Mouse (Mus musculus): ENCODE data around the gene Itfg1.
"Not testable (repeated sequence)": the region's sequence is repeated elsewhere in the genome, so short reads cannot be mapped to it uniquely, and the experiment has no call there.

Itfg1 gene

DNA sequence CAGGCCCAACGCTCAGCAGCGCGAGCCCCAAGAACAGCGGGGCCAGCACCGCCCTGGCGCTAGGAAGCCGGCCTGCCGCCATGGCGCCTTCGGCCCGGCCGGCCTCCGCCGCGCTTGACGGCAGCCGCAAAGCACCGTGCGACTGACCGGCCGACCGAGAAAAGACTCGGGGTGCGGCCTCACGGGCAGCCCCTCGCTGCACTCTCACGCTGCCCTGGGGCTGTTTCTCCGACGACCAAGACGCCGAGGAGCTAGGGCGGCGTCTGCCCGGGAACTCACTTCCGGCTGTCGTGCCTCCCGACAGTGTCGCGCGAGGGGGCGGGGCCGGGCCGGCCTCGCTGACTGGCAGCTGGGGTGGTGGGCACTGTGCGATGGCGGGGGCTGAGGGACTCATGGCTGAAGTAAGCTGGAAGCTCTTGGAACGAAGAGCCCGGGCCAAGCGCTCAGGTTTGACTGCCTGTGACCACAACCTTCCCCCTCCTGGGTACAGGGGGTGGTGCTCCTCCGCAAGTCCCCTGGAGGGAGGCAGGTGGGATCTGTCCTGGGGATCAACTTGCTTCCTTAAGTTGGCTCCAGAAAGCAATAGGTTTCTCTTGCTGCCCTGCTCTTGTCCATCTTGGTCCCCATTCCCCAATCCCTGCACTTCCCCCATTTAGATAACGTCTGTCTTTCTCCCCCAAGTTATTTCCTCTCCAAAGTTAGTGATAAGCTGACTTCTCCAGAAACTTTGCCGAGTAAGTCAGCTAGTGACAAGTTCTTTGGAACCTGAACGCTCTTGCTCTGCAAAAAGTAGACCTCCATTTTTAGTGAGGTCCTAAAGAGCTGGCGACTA lies at the start of gene Itfg1, which contains the start of gene Phkb:
TSS of gene Itfg1 (minus strand) at position 265 of the 832 bp plus-strand sequence.
TSS of gene Phkb (plus strand) at position 303 of the 832 bp plus-strand sequence.
- DNase-seq (ENCODE audit: low spot score), result peak; percentile 93

DNA sequence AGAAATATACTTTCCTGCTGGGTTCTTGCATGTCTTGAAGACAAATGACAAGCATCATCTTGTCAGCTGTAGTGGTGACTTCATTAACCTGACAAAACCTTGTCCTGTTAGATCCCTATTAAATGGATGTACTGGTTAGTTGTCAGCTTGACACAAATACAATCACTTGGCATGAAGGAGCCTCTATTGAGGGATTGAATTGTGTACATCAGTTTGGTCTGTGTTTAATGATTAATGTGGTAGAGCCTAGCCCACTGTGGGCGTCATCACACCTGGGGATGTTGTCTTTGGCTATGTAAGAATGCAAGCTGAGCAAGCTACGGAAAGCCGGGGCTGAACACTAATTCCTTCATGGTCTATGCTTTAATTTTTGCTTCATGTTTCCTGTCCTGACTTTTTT lies 44.1 kb upstream of the Itfg1 start:
- no peak for DNase-seq (ENCODE audit: low spot score)

DNA sequence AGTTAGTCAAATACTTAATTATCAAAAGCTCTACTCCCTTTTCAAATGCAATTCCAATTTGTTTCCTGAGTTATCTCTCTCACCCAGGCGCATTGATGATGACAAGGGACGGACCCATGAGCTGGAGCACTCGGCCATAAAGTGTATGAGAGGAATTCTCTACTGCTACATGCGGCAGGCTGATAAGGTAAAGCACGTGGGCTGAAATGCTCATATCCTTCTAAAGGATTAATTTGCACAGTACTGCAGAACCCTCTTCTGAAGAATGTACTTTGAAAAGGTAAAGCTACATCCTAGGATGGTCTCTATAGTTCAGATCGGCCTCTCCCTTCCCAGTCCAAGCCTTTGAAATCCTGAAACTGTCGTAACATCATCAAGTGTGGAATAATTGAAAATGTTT lies 38.9 kb upstream of the Itfg1 start:
- no peak for DNase-seq (ENCODE audit: low spot score)

GRCm38 (mm10) chr8:85877976-85878375 lies 37.3 kb upstream of the Itfg1 start:
- no peak for DNase-seq (ENCODE audit: low spot score)

- no peak for DNase-seq (ENCODE audit: low spot score)
Observed at GRCm38 (mm10) chr8:85871660-85872059, 30.9 kb upstream of the Itfg1 start.

GRCm38 (mm10) chr8:85862381-85862780 lies 21.7 kb upstream of the Itfg1 start:
- DNase-seq (ENCODE audit: low spot score), result no peak

GRCm38 (mm10) chr8:85860612-85861011 lies 19.9 kb upstream of the Itfg1 start:
- no peak for DNase-seq (ENCODE audit: low spot score)

GRCm38 (mm10) chr8:85857227-85857896 lies 16.6 kb upstream of the Itfg1 start:
- not testable (repeated sequence) for DNase-seq (ENCODE audit: low spot score)

DNA sequence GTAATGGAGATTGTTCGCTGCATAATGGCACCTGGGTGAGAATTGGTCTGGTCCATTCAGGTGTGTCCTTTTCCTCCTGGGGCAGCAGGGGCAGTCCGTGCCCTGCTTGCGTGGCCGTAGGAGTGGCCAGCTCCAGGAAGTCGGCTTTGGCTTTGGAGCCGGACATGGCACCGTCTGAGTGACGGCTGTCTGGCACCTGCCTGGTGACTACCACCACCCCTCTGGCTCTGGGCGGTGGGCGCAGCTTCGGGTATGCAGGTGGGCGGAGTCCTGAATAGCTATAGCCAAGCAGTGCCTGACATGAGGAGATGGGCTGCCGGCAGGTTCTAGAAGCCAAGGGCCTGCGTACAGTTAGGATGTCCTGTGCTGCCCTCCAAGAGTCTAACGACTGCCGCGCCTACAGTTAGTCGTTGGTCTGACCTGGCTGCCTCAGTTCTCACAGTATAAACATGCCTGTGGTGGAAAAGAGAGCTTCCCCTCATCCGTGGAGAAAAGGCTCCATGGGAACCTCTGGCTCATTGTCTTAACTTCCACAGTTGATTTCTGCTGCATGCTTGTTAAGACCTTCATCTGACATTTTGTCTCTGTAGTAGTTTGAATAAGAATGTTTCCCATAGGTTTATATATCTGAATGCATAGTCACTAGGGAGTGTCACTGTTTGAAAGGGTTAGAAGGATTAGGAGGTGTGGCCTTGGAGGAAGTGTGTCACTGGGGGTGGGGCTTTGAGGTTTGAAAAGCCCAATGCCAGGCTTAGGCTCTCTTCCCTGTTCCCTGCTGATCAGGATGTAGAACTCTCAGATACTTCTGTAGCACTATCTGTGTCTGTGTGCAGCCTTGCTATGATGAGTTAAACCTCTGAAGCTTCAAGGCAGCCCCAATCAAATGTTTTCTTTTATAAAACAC lies 13.8 kb upstream of the Itfg1 start:
- no peak for DNase-seq (ENCODE audit: low spot score)

DNA sequence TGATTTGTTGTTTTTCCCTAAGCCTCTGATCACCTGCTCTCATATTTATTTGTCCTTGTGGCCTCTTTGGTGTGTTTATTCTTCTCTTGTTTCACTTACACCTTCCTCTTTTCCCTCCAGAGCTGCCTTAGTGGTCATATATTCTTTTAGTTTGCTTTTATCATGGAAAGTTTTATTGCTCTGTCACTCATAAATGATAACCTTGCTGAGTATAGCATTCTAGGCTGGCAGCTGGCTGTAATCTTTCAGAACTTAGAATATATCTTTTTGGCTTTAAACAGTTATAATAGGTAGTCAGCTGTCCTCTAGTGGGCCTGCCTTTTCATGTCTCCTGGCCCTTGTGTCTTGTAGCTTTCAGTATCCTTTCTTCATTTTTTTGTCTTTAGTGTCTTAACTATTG lies 5.2 kb upstream of the Itfg1 start:
- DNase-seq (ENCODE audit: low spot score), result no peak

DNA sequence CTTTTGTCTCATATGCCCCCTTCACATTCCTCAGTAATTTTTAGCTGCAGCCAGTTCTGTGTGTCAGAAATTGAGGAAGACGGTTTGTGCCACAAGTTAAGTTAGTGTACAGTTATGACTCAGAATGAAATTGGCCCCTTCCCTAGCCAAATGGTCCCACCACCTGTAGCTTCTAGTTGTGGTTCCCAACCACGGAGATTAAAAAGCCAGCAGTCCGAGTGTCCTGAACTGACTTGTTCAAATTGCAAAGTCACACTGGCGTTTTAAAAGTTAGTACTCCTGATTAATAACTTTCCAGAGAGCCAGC lies 721 bp upstream of the Itfg1 start:
- no peak for DNase-seq (ENCODE audit: low spot score)

- no peak for DNase-seq (ENCODE audit: low spot score)
Observed at GRCm38 (mm10) chr8:85839916-85840656, 635 bp downstream of the Itfg1 start.

DNA sequence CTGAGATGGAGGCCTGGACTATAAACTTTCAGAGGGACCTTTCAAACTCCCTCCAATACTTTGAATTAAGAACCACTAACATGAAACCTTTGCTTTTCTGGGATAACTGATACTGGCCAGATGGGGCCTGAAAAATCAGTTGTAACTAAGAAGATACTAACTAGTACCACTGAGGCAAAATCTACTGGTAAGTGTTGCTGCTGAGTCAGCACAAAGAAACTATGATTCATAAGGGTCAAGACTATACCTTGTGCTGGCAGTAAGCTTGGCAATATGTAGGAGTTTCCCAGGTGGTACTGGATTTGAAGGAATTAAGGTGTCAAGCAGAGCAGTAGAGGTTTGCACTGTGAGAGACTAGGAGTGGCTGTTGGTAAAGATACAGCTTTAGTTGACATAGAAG lies 27.1 kb downstream of the Itfg1 start:
- DNase-seq (ENCODE audit: low spot score), result no peak

DNA sequence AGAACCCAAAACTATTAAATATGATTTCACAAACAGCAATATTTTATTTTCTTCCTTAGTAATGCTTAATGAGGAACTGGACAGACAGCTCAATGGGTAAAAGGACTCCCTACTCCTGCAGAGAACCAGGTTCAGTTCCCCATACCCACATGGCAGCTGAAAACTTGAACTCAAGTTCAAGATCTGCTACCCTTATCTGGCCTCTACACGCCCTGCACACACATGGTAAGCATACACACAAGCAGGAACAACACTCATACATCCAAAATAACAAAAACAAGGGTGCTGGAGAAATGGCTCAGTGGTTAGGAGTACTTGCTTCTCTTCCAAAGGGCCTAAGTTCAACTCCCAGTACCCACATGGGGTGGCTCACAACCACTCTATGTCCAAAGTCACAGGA lies 39.3 kb downstream of the Itfg1 start:
- DNase-seq (ENCODE audit: low spot score), result no peak

- no peak for DNase-seq (ENCODE audit: low spot score)
Observed at GRCm38 (mm10) chr8:85800164-85800563, 40.6 kb downstream of the Itfg1 start.

DNA sequence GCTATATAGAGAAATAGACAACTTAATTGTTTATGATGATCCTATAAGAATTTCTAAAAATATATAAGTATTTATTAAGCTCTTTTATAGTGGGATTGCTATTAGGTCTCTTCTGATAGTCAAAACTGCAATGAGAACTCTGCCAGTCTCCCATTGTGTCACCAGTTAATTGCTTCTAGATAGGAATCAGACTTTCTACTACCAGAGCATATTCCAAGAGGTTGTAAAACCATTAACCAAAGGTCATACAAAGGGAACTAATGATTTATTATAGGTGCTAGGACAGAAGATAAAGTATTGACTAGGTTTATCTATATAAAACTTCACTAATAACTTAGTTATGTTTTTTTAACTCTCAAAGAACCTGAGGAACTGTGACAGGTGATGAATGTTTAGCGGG lies 44.3 kb downstream of the Itfg1 start:
- DNase-seq (ENCODE audit: low spot score), result not testable (repeated sequence)

GRCm38 (mm10) chr8:85788341-85788740 lies 52.4 kb downstream of the Itfg1 start:
- DNase-seq (ENCODE audit: low spot score), result no peak

DNA sequence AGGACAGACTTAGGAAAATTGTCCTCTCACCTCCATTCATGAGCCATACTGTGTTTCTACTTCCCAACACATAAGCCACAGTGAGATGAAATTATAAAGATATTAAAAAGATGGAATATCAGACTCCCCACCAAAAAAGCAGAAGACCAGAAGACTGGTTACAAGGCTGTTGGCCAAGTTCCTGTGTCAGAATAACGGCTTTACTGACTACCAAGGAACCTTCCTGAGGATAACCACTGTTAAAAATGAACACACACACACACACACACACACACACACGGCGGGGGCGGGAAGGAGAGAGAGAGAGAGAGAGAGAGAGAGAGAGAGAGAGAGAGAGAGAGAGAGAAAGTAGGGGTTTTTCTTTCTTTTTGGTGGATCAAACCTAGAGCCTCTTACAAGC lies 52.8 kb downstream of the Itfg1 start:
- DNase-seq (ENCODE audit: low spot score), result no peak

DNA sequence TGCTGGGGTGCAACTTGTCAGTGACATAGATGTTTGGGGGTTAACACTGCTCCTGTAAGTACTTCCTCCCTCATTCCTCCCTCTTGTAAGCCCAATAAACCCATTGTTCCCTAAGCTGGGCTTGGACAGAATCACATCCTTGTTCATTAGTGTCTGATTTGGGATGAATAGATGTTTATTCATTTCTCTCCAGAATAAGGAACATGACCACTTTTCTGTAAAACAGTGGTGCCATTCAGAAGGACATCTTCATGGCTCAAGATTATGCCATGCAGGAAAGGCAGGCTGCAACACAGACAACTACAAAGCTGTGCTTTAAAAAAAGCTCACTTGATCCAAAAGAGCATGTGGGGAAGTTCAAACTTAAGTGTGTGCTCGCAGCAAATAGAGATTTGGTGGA lies 55.2 kb downstream of the Itfg1 start:
- DNase-seq (ENCODE audit: low spot score), result no peak

DNA sequence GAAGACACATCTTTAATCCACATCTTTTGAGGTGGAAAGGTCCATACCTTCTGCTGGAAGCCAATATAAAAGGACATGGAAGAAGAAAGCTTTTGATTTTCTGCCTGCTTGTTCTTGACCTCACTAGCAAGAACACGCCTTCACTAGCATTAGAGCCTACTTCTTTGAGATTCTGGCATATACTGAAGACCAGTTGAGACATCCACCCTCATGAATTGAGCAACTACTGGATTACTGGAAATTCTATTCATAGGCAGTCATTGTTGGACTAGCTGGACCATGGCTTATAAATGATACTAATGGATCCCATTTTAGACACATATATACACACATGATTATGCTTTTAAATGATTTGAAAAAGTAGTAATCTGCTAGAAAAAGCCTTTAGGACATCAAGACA lies 56.9 kb downstream of the Itfg1 start:
- DNase-seq (ENCODE audit: low spot score), result no peak

- DNase-seq (ENCODE audit: low spot score), result no peak
Observed at GRCm38 (mm10) chr8:85780091-85780490, 60.6 kb downstream of the Itfg1 start.

DNA sequence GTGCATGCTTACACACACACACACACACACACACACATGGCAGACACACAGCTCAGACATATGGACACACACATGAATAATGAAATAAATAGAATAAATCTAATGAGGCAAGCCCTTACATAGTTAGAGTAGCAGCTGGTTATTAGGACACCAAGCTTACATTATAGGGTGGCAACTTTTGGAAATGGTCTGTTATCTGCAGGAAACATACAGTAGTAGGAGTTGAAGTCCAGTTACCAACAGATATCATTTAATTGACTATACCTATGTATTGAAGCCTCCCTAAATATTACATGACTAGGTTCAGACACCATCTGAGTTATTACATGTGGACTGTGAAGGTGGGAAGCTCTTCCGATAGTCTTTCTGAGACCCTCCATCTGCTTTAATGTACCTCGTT lies 95.7 kb downstream of the Itfg1 start:
- DNase-seq (ENCODE audit: low spot score), result no peak

Data from urinary bladder, postnatal 25 days (tissue).